Mouse (Mus musculus): ENCODE data around the gene Mall.

Gene Mall

DNA sequence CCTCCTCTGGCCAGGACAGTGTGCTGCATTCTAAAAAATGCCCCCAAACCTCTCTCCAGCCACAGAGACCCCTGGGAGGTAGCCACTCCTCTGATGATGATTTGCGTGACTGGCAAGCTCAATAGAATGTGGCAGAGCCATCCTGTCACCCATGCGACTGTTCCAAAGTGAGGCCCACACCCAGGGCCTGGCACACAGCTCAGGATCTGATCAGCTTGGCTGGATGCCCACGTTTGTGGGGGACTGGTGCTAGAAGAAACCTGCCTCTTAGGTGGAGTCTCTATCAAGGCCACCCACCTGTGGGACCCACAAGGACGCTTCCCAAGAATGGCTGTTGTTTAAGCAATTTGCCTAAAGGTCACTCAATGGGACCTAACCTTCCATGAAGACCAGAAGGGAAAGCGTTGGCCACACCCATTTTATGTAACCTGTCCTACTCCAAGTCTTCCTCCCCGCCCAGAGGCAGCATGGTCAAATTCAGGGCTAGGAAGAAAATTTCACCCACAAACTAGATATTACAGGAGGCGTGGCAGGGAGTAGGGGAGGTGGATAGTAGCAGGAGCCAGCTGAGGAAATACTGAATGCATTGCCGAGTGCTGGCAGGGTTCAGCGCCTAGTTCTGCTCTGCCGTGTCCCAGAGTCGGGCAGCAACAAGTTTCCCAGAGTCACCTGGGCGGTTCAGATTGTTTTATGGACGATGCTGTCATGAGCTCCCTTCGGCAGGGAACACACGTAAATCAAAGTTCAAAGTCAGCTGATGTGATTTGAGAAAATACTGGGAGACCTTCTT is 876 bp downstream of the Mall start:
- no peak for DNase-seq

- DNase-seq: no peak
Observed at GRCm38 (mm10) chr2:127728146-127728545, 1.6 kb downstream of the Mall start.

DNA sequence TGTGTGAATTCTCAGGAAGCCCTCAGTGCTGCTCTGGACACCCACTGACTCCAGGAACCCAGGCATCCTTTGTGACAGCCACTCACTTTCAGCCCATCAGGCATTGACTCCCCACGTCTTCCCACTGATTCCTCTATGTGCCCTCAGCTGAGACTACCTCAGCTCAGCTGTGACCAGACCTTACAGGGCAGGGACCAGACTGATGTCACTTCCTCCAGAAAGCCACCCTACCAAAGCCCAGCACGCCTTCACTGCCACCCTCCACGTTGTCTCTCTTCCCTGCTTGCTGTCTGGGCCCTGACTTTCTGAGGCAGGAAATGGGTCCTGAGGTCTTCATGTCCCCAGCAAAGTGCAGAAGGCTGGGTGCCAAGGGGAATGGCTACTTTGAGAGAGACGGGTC is 6.5 kb downstream of the Mall start:
- DNase-seq: peak; percentile 15

DNA sequence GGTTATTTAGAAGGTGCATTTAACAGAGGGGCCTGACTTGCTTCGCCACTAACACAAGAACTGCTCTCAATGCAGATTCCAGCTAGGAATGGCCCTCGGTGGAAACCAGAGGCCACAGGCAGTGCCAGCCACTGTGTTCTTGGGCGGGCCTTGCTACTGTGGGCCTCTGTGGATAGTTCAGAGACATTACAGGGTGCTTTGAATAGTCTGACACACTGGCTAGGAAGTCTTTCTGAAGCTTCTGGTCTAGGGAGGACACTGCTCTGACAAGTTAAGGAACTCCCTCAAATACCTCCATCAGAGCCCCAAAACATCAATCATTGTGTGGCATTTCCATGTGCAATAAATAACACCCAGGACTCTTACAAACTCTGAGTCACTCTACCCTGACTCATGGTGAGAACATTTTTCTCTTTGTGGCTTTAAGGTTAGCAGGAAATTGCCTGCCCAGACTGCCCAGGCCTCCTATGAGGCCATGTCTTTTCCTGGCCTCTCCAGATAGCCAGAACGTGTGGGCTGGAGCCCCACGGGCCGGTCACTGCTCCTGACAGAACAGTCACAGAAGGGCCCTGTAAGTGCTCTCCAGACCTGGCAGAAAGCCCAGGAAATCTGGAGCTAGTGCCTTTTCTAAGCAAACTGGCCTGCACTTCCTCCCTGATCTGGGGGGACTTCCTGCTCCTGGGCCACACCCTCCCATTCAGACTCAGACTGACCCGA is 7.4 kb downstream of the Mall start:
- DNase-seq: peak; percentile 89

DNA sequence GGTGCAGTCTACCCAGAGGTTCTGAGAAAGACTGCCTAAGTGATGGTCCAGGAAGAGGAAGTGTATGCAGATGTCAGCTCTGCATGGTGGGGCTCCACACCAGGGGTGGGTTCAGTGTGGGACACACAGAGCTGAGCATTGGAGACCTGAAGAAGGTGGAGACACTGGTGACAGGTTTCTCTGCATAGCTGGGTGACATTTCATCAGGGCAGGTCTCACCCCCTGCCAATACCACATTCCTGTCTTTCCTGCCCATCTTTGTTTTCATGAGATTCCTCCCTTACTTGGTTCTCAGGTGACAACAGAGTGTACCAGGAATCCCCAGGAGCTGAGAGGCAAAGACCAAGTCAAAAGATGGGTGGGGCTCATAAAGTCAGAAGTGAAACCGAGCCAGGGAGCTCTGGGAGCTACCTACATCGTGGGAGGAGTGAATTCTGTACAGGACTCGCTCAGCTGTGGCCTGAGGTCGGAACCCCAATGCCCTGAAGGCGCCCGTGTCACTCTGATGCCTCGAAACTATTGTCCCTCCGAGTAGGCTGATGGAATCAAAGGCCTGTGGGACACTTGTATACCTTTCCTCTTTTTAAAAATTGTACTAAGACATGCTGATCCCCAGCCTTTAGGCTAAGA is 10.8 kb downstream of the Mall start:
- DNase-seq: no peak

DNA sequence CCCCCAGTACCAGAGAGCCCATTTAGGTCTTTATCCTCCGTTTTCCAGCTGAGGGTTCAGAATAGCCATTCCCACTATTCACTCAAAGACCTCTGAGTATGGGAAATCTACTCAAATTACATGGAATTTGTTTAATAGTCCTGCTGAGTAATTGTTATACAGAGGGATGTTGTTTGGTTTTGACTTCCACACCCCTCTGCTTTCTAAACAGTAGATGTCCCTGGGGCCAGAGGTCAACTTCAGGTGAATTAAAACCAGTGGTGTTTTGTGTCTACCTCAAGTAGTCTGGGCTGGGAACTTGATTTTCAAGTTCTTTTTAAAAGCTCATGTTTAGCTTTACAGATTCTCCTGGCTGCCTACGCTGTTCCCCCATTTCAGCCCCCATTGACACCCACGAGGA is 15.0 kb downstream of the Mall start:
- DNase-seq: no peak

DNA sequence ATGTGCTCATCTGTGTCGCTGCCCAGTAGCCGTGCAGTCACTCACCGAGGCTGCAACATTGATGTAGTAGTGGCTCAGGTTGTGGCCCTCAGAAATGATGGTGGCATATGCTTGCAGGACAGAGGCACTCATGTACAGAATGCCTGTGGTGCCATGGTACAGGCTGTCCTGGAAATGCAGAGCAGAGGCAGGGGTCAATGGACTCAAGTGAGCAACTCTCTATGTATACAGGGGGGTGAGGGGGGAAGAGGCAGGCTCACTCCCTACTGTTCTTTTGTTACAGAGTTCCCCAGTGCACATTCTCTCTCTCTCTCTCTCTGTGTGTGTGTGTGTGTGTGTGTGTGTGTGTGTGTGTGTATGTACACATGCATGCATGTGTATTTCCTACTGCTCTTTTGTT is 20.9 kb downstream of the Mall start:
- DNase-seq: no peak

DNA sequence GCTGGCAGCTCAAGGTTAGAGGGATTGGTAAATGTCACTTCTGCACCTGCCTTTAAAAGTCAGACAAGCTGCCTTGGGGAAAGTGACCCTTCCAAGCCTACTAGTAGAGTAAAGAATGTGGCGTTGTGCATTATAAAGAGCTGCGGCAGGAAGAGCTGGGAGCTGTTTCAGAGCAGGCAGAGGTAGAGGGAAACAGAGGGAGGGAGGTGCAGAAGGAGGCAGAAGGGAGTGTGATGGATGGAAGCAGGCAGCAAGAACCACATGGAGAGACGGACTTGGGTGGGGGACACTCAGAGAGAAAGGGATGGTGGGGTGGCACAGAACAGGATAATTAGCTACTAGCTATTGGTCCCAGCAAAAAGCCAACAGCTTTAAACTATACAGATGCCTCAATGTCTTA is 21.7 kb downstream of the Mall start:
- no peak for DNase-seq

- no peak for DNase-seq
Observed at GRCm38 (mm10) chr2:127705267-127705666, 24.5 kb downstream of the Mall start.

- no peak for DNase-seq
Observed at GRCm38 (mm10) chr2:127689239-127689638, 40.5 kb downstream of the Mall start.

DNA sequence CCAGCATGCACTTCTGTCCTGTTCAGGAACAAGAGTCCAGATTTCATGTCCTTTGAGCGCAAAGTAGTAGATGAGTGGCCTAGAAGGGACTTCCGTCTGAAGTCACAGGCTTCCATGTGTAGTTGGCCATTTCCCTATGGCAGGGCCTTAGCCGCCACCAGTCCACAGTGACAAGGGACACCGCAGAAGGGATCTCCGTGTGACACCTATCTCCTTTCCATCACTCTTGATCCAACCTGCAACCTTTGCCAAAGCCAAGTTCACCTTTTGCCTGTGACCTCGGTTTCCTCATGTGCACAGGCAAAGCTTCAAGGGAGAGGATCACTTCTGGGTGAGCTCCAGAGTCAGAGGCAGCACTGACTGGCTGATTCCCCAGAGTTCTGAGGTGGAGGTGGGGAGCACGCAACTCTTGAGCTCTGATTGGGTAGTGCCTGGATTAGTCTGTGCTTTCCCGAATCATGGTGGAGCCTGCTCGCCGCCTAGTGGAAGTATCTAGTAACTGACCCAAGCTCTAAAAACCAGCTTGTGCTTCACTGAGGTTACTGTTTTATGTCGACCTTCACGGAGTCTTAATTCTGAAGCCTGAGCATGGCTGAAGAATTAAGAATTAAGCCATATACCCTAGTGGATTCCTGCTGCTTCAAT is 45.9 kb downstream of the Mall start:
- DNase-seq: peak; percentile 59

DNA sequence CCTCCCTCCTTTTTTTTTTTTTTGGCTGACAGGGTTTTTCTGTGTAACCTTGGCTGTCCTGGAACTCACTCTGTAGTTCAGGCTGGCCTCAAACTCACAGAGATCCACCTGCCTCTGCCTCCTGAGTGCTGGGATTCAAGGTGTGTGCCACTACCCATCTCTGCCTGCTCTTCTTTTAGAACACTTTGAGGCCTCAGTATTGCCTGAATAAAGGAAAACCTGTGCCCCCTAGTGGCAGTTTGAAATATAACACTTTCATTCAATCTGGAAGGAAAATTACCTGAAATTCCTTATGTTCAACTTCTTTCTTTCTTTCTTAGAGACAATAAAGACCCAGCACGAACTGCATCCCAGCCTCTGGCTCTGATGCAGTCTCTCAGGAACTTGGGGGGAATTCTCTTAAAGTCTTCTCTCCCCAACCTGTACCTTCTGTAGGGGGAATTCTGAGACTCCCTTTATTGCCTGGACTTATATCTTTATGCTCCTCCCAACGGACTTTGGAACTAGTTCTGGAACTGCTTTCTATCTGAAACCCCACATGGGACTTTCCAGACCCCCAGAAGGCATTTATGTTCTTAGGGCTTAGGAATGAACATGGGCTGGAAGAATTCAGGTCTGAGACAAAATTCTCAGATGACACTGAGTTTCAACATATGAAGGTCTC is 61.8 kb downstream of the Mall start:
- DNase-seq: peak; percentile 38

GRCm38 (mm10) chr2:127667015-127667414 is 62.7 kb downstream of the Mall start:
- no peak for DNase-seq

GRCm38 (mm10) chr2:127662708-127663107 is 67.0 kb downstream of the Mall start:
- no peak for DNase-seq

DNA sequence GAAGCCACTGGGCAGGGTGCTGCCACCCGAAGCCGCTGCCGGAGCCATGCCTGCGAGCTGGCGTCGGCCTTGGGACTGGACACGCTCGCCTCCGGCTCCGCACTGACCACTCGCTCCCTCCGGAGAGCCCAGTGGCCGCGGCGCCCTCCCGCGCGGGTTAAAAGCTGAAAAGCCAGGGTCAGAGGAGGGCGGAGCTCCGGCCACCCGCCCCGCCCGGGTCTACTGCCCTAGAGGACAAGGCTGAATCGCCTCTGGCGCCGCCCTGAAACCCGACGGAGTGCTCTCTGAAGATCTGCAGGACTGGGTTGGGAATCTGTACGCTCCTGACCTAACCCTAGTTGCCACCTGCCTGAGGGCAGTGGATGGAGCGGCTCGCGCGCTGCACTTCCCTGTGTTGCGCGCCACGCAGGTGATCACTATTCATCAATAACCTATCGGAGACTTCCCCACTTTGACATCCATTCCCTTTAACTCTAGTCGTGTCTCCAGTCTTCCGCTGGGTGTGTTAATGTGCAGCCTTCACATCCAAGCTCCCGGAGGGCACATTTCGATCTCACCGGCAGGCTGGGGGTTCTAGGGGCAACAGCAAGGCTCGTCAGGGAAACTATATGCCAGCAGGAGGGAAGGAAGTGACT is 73.5 kb downstream of the Mall start, which contains the start of gene Mal:
Gene Mal (minus strand): TSS at position 610 of the 635 bp plus-strand sequence.
- peak; percentile 12 for DNase-seq

DNA sequence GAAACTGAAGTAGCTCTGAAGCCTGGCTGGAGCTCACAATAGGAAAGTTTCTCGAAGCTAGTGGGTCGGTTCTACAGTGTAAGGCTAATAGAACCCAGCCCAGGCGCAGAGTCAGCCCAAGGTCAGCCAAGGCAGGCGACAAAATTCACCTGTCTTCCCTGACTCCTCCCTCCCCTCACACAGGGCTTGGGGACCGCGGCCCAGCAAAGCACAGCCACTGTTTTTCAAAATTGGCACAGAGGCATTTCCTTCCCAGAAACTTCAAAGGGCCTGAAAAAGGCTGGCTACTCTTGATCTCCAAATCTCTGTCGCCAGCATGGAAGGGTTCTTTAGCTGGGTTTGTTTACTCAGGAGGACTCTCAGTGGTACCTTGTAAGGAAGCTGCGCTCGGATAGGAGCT is 74.3 kb downstream of the Mall start:
- no peak for DNase-seq

- DNase-seq: no peak
Observed at GRCm38 (mm10) chr2:127654786-127655185, 74.9 kb downstream of the Mall start.

All from cerebellum, adult 9-10 months (tissue).